Mouse (Mus musculus): ENCODE results near the gene Hspa1a. TPM values are rescaled to one million over a fixed set of nuclear protein-coding genes. Genes with fewer than 3 reads are reported as not detected.
"Not testable (repeated sequence)": the region's sequence is repeated elsewhere in the genome, so short reads cannot be mapped to it uniquely, and the experiment has no call there.

Hspa1a gene
- 0.75 and 4.0 TPM in 2 replicates for polyA plus RNA-seq (2014; fragmentation: Nextera tagmentation; extraction: Ambion mirVana)

- Histone ChIP-seq H3K4me2 (ENCODE audit: low read depth, severe bottlenecking) (peak within 1 kb of the TSS; percentile 59), H3K4me3 (ENCODE audit: low read depth, low read length) (peak within 1 kb of the TSS; percentile 30), H3K27me3 (ENCODE audit: control insufficient read depth, insufficient read depth, low read length) (peaks cover 22% of the 10 kb centered on the region)
- not testable (repeated sequence) for H3K9ac ChIP-seq (ENCODE audit: low read length); H3K4me1 ChIP-seq (ENCODE audit: control insufficient read depth, insufficient read depth, low read length); H3K9me3 ChIP-seq (ENCODE audit: control insufficient read depth, low read length); H3K27ac ChIP-seq (replicated peaks; ENCODE audit: low read depth, low read length); H3K36me3 ChIP-seq (ENCODE audit: control insufficient read depth, insufficient read depth, low read length)
- 2% methylated on average over 30 of the region's 33 CpGs for WGBS
- DNase-seq (ENCODE audit: low spot score) = peak; percentile 71
- peak; percentile 87 for ATAC-seq (ENCODE audit: insufficient number of reproducible peaks, low FRiP score, low TSS enrichment, low read depth)
Observed at GRCm38 (mm10) chr17:34972069-34972749, at the start of gene Hspa1a, which contains the start of gene Hspa1l. Gene Hspa1a (minus strand): TSS chr17:34972156. Gene Hspa1l (plus strand): TSS chr17:34972703.

- peak overlapping the region; percentile 34; the same call in 1 of the 2 replicates for H3K9ac ChIP-seq (ENCODE audit: low read length)
- H3K4me3 ChIP-seq (ENCODE audit: low read depth, low read length) = no peak overlapping the region
- no peaks in the 10 kb centered on the region for H3K27me3 ChIP-seq (ENCODE audit: control insufficient read depth, insufficient read depth, low read length)
- ATAC-seq (ENCODE audit: insufficient number of reproducible peaks, low FRiP score, low TSS enrichment, low read depth) = peak; percentile 11; the same call in 1 of the 2 replicates
- 0 out of 2 replicates have a peak, but pooled peaks cover 2% of the 10 kb centered on the region for H3K4me1 ChIP-seq (ENCODE audit: control insufficient read depth, insufficient read depth, low read length)
- no peak overlapping the region; the same call in 1 of the 2 replicates for H3K27ac ChIP-seq (replicated peaks; ENCODE audit: low read depth, low read length)
- H3K4me2 ChIP-seq (ENCODE audit: low read depth, severe bottlenecking) = peak overlapping the region; percentile 22; the same call in 1 of the 2 replicates
- DNase-seq (ENCODE audit: low spot score) = peak; percentile 92
- no peaks in the 10 kb centered on the region for H3K9me3 ChIP-seq (ENCODE audit: control insufficient read depth, low read length)
- WGBS = 16% methylated on average over 17 of the region's 17 CpGs
- H3K36me3 ChIP-seq (ENCODE audit: control insufficient read depth, insufficient read depth, low read length) = peaks cover 3% of the 10 kb centered on the region
Observed at GRCm38 (mm10) chr17:35021163-35021808, 49.3 kb upstream of the Hspa1a start.

- Histone ChIP-seq H3K4me3 (ENCODE audit: low read depth, low read length) (no peak overlapping the region), H3K36me3 (ENCODE audit: control insufficient read depth, insufficient read depth, low read length) (peaks cover 10% of the 10 kb centered on the region), H3K27me3 (ENCODE audit: control insufficient read depth, insufficient read depth, low read length) (no peaks in the 10 kb centered on the region), H3K4me1 (ENCODE audit: control insufficient read depth, insufficient read depth, low read length) (0 out of 2 replicates have a peak, but pooled peaks cover 2% of the 10 kb centered on the region), H3K27ac (replicated peaks; ENCODE audit: low read depth, low read length) (no peak overlapping the region), H3K9me3 (ENCODE audit: control insufficient read depth, low read length) (no peaks in the 10 kb centered on the region), H3K4me2 (ENCODE audit: low read depth, severe bottlenecking) (no peak overlapping the region), H3K9ac (ENCODE audit: low read length) (no peak overlapping the region)
- DNase-seq (ENCODE audit: low spot score) (no peak), ATAC-seq (ENCODE audit: insufficient number of reproducible peaks, low FRiP score, low TSS enrichment, low read depth) (no peak)
- WGBS = 87% methylated on average over 8 of the region's 8 CpGs
Observed at GRCm38 (mm10) chr17:35020551-35020950, 48.6 kb upstream of the Hspa1a start.

GRCm38 (mm10) chr17:35019894-35020293 is 47.9 kb upstream of the Hspa1a start:
- H3K36me3 ChIP-seq (ENCODE audit: control insufficient read depth, insufficient read depth, low read length) = peaks cover 17% of the 10 kb centered on the region
- H3K27ac ChIP-seq (replicated peaks; ENCODE audit: low read depth, low read length) = no peak overlapping the region
- H3K9me3 ChIP-seq (ENCODE audit: control insufficient read depth, low read length) = no peaks in the 10 kb centered on the region
- H3K9ac ChIP-seq (ENCODE audit: low read length) = no peak overlapping the region
- H3K4me2 ChIP-seq (ENCODE audit: low read depth, severe bottlenecking) = no peak overlapping the region
- no peak for ATAC-seq (ENCODE audit: insufficient number of reproducible peaks, low FRiP score, low TSS enrichment, low read depth)
- H3K27me3 ChIP-seq (ENCODE audit: control insufficient read depth, insufficient read depth, low read length) = no peaks in the 10 kb centered on the region
- 0 out of 2 replicates have a peak, but pooled peaks cover 2% of the 10 kb centered on the region for H3K4me1 ChIP-seq (ENCODE audit: control insufficient read depth, insufficient read depth, low read length)
- no peak for DNase-seq (ENCODE audit: low spot score)
- H3K4me3 ChIP-seq (ENCODE audit: low read depth, low read length) = no peak overlapping the region
- 75% methylated on average over 11 of the region's 11 CpGs for WGBS

GRCm38 (mm10) chr17:35018171-35018570 is 46.2 kb upstream of the Hspa1a start:
- no peak overlapping the region for H3K27ac ChIP-seq (replicated peaks; ENCODE audit: low read depth, low read length)
- ATAC-seq (ENCODE audit: insufficient number of reproducible peaks, low FRiP score, low TSS enrichment, low read depth) = no peak
- no peak overlapping the region; the same call in 1 of the 2 replicates for H3K9ac ChIP-seq (ENCODE audit: low read length)
- H3K4me1 ChIP-seq (ENCODE audit: control insufficient read depth, insufficient read depth, low read length) = 0 out of 2 replicates have a peak, but pooled peaks cover 2% of the 10 kb centered on the region
- no peak for DNase-seq (ENCODE audit: low spot score)
- peaks cover 34% of the 10 kb centered on the region for H3K36me3 ChIP-seq (ENCODE audit: control insufficient read depth, insufficient read depth, low read length)
- WGBS = 78% methylated on average over 3 of the region's 3 CpGs
- no peaks in the 10 kb centered on the region for H3K27me3 ChIP-seq (ENCODE audit: control insufficient read depth, insufficient read depth, low read length)
- no peak overlapping the region for H3K4me2 ChIP-seq (ENCODE audit: low read depth, severe bottlenecking)
- no peaks in the 10 kb centered on the region for H3K9me3 ChIP-seq (ENCODE audit: control insufficient read depth, low read length)
- no peak overlapping the region for H3K4me3 ChIP-seq (ENCODE audit: low read depth, low read length)

- DNase-seq (ENCODE audit: low spot score) = no peak
- H3K4me2 ChIP-seq (ENCODE audit: low read depth, severe bottlenecking) = no peak overlapping the region
- H3K9me3 ChIP-seq (ENCODE audit: control insufficient read depth, low read length) = no peaks in the 10 kb centered on the region
- no peaks in the 10 kb centered on the region for H3K27me3 ChIP-seq (ENCODE audit: control insufficient read depth, insufficient read depth, low read length)
- H3K9ac ChIP-seq (ENCODE audit: low read length) = no peak overlapping the region
- H3K36me3 ChIP-seq (ENCODE audit: control insufficient read depth, insufficient read depth, low read length) = peaks cover 38% of the 10 kb centered on the region
- no peak for ATAC-seq (ENCODE audit: insufficient number of reproducible peaks, low FRiP score, low TSS enrichment, low read depth)
- H3K4me3 ChIP-seq (ENCODE audit: low read depth, low read length) = no peak overlapping the region
- no peak overlapping the region for H3K27ac ChIP-seq (replicated peaks; ENCODE audit: low read depth, low read length)
- 67% methylated on average over 14 of the region's 14 CpGs for WGBS
- H3K4me1 ChIP-seq (ENCODE audit: control insufficient read depth, insufficient read depth, low read length) = 0 out of 2 replicates have a peak, but pooled peaks cover 2% of the 10 kb centered on the region
Observed at GRCm38 (mm10) chr17:35017706-35018030, 45.7 kb upstream of the Hspa1a start.

GRCm38 (mm10) chr17:35016791-35017705 is 45.1 kb upstream of the Hspa1a start:
- no peak for ATAC-seq (ENCODE audit: insufficient number of reproducible peaks, low FRiP score, low TSS enrichment, low read depth)
- Histone ChIP-seq H3K4me1 (ENCODE audit: control insufficient read depth, insufficient read depth, low read length) (0 out of 2 replicates have a peak, but pooled peaks cover 2% of the 10 kb centered on the region), H3K27me3 (ENCODE audit: control insufficient read depth, insufficient read depth, low read length) (no peaks in the 10 kb centered on the region), H3K4me3 (ENCODE audit: low read depth, low read length) (no peak overlapping the region), H3K9ac (ENCODE audit: low read length) (no peak overlapping the region), H3K27ac (replicated peaks; ENCODE audit: low read depth, low read length) (no peak overlapping the region), H3K36me3 (ENCODE audit: control insufficient read depth, insufficient read depth, low read length) (peaks cover 45% of the 10 kb centered on the region), H3K4me2 (ENCODE audit: low read depth, severe bottlenecking) (no peak overlapping the region), H3K9me3 (ENCODE audit: control insufficient read depth, low read length) (no peaks in the 10 kb centered on the region)
- 80% methylated on average over 10 of the region's 10 CpGs for WGBS
- no peak for DNase-seq (ENCODE audit: low spot score)

GRCm38 (mm10) chr17:35016376-35016775 is 44.4 kb upstream of the Hspa1a start, which contains the start of gene Vwa7:
Gene Vwa7 (plus strand): TSS chr17:35016579.
- Histone ChIP-seq H3K9ac (ENCODE audit: low read length) (no peak within 1 kb of the TSS), H3K4me2 (ENCODE audit: low read depth, severe bottlenecking) (no peak within 1 kb of the TSS), H3K36me3 (ENCODE audit: control insufficient read depth, insufficient read depth, low read length) (peaks cover 50% of the 10 kb centered on the region), H3K27ac (replicated peaks; ENCODE audit: low read depth, low read length) (no peak within 1 kb of the TSS), H3K4me1 (ENCODE audit: control insufficient read depth, insufficient read depth, low read length) (0 out of 2 replicates have a peak, but pooled peaks cover 1% of the 10 kb centered on the region), H3K4me3 (ENCODE audit: low read depth, low read length) (no peak within 1 kb of the TSS), H3K27me3 (ENCODE audit: control insufficient read depth, insufficient read depth, low read length) (no peaks in the 10 kb centered on the region), H3K9me3 (ENCODE audit: control insufficient read depth, low read length) (no peaks in the 10 kb centered on the region)
- ATAC-seq (ENCODE audit: insufficient number of reproducible peaks, low FRiP score, low TSS enrichment, low read depth) = no peak
- 84% methylated on average over 12 of the region's 12 CpGs for WGBS
- DNase-seq (ENCODE audit: low spot score) = no peak

All from limb, embryonic 11.5 days (tissue).